Mouse (Mus musculus): ENCODE data around the gene Apold1. TPM values are rescaled to one million over a fixed set of nuclear protein-coding genes. Genes with fewer than 3 reads are reported as not detected.

Gene Apold1
- 2.5 and 2.6 TPM in 2 replicates for polyA plus RNA-seq (2014; fragmentation: Nextera tagmentation; extraction: Ambion mirVana)

DNA sequence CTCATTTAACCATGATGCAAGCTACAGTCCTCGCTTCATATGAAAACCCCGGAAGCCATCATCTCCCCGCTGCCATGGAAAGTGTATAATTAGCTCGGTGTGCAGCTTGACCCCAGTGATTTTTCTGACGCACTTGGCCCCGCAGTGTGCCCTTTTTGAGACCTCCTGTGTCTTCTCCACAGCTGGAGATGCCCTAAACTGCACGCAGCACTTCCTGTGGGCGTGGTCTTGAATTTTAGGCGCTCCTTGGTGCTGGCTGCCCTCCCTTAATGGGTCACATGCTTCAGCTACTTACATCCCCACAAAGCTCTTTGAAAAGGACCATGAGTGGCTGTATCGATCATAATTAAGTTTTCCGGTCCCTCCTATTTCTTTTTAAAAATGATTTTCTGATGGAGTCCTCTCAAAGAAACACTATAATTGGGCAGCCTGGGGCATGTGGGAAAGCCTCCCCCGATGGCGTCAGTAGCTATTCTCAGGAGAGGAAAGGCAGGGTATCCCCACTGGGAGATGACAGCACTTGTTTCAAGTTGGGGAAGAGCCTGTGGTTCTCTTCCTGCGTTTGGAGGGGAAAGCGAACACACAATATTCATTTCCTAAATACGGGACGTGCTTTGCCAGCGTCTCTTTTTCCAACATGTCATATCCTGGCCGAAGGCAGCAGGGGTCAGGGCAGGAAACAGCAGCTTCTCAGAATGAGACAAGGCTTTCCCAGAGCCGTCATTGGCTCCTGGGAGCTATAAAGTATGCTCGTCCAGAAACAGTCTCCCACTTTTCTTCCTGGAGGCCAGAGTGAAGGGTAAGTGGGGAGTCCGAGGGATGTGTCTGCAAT, at the start of gene Apold1:
Apold1 (plus strand) TSS at position 488 of the 832 bp plus-strand sequence.
- DNase-seq (ENCODE audit: low spot score) (peak; percentile 39), ATAC-seq (replicated peaks; ENCODE audit: low FRiP score) (no peak)
- H3K27ac ChIP-seq (ENCODE audit: low read depth, low read length) = peak within 1 kb of the TSS; percentile 54; the same call in 1 of the 2 replicates
- H3K9ac ChIP-seq (ENCODE audit: low read depth, low read length) = peak within 1 kb of the TSS; percentile 3; the same call in 1 of the 2 replicates
- WGBS = 43% methylated on average over 22 of the region's 22 CpGs
- peaks cover 13% of the 10 kb centered on the region for H3K4me1 ChIP-seq (replicated peaks; ENCODE audit: control insufficient read depth, insufficient read depth, low read length)
- peak within 1 kb of the TSS; percentile 49 for H3K4me2 ChIP-seq
- H3K9me3 ChIP-seq (ENCODE audit: control insufficient read depth, low read length) = no peaks in the 10 kb centered on the region
- no peak within 1 kb of the TSS for H3K4me3 ChIP-seq (ENCODE audit: low read depth, low read length)
- no peaks in the 10 kb centered on the region for H3K36me3 ChIP-seq (ENCODE audit: control insufficient read depth, insufficient read depth, low read length)
- no peaks in the 10 kb centered on the region; the same call in 1 of the 2 replicates for H3K27me3 ChIP-seq (replicated peaks; ENCODE audit: control insufficient read depth, insufficient read depth, low read length)

DNA sequence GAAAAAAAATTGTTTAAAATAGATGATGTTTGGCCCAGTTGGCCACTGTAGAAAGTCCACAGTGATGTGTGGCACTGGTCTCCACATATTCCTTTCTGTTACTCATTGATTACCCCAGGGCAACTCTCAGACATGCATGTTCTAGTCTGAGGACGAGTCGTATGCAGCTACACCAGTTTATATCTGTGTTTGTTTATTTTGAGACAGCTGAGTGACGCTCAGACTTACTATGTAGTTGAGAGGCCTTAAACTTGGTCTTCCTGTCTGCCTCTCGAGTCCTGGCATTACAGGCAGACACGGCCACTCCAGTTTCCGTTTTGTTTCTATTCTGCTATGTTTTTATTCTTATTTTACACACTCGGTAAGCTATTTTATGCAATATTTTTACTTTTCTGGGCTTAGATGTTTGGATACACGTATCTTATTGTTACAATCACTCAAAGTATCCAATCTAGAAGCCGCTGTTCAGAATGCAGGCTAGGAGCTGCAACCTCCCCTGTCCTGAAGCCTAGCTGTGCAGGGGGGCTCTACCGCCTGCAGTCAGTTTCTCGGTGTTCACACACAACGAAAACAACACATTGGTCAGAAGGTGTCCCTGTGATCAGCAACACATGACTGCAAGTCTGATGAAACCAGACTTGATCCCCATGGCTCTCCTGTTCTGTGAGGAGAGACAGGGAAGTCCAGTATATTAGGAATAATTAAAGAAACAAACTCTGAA, 48.9 kb upstream of the Apold1 start:
- Histone ChIP-seq H3K4me1 (replicated peaks; ENCODE audit: control insufficient read depth, insufficient read depth, low read length) (peaks cover 14% of the 10 kb centered on the region), H3K27me3 (replicated peaks; ENCODE audit: control insufficient read depth, insufficient read depth, low read length) (no peaks in the 10 kb centered on the region), H3K4me3 (ENCODE audit: low read depth, low read length) (no peak overlapping the region), H3K9ac (ENCODE audit: low read depth, low read length) (no peak overlapping the region), H3K27ac (ENCODE audit: low read depth, low read length) (no peak overlapping the region), H3K9me3 (ENCODE audit: control insufficient read depth, low read length) (no peaks in the 10 kb centered on the region), H3K36me3 (ENCODE audit: control insufficient read depth, insufficient read depth, low read length) (no peaks in the 10 kb centered on the region), H3K4me2 (peak overlapping the region; percentile 7; the same call in 1 of the 2 replicates)
- WGBS = 77% methylated on average over 12 of the region's 12 CpGs
- DNase-seq (ENCODE audit: low spot score) (no peak), ATAC-seq (replicated peaks; ENCODE audit: low FRiP score) (no peak)

DNA sequence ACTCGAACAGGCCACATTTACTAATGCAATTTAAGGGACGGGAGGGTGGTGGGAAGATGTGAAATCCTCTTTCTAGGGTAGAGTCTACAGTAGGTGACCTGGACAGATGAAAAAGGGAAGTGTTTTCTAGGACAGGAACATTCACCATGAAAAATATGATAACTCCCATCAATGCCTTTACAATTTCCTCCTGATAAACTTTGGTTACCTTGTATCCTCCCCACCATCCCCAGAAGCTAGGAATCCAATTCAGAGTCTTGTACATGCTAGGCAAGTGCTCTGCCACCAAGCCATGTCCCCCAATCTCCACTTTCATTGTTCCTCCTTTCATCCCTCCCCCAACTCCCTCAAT, 48.3 kb upstream of the Apold1 start:
- 79% methylated on average over 2 of the region's 2 CpGs for WGBS
- no peak overlapping the region; the same call in 1 of the 2 replicates for H3K4me2 ChIP-seq
- H3K36me3 ChIP-seq (ENCODE audit: control insufficient read depth, insufficient read depth, low read length) = no peaks in the 10 kb centered on the region
- no peaks in the 10 kb centered on the region for H3K9me3 ChIP-seq (ENCODE audit: control insufficient read depth, low read length)
- no peak overlapping the region for H3K27ac ChIP-seq (ENCODE audit: low read depth, low read length)
- DNase-seq (ENCODE audit: low spot score) (no peak), ATAC-seq (replicated peaks; ENCODE audit: low FRiP score) (no peak)
- H3K4me3 ChIP-seq (ENCODE audit: low read depth, low read length) = no peak overlapping the region
- no peak overlapping the region for H3K9ac ChIP-seq (ENCODE audit: low read depth, low read length)
- H3K4me1 ChIP-seq (replicated peaks; ENCODE audit: control insufficient read depth, insufficient read depth, low read length) = peaks cover 14% of the 10 kb centered on the region
- H3K27me3 ChIP-seq (replicated peaks; ENCODE audit: control insufficient read depth, insufficient read depth, low read length) = no peaks in the 10 kb centered on the region

DNA sequence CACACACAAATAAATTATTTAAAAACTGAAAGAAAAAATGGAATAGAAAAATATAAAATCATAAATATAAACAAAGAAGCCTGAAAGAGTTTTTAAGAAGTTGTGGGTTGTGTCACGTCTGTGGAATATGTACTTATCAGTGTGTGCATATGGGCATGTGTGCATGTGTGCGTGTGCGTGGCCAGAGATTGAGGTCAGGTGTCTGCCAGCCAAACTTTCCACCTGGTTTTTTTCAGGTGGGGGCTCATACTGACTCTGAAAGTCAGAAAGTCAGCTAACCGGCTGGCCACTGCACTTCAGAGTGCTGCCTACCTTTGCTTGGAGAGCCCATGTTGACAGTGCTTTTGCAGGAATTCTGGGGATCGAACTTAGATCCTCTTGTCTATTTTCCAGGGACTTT, 47.2 kb upstream of the Apold1 start:
- Histone ChIP-seq H3K36me3 (ENCODE audit: control insufficient read depth, insufficient read depth, low read length) (no peaks in the 10 kb centered on the region), H3K4me1 (replicated peaks; ENCODE audit: control insufficient read depth, insufficient read depth, low read length) (peaks cover 14% of the 10 kb centered on the region), H3K9me3 (ENCODE audit: control insufficient read depth, low read length) (no peaks in the 10 kb centered on the region), H3K27me3 (replicated peaks; ENCODE audit: control insufficient read depth, insufficient read depth, low read length) (no peaks in the 10 kb centered on the region), H3K27ac (ENCODE audit: low read depth, low read length) (no peak overlapping the region), H3K9ac (ENCODE audit: low read depth, low read length) (no peak overlapping the region), H3K4me2 (no peak overlapping the region), H3K4me3 (ENCODE audit: low read depth, low read length) (no peak overlapping the region)
- DNase-seq (ENCODE audit: low spot score) (no peak), ATAC-seq (replicated peaks; ENCODE audit: low FRiP score) (no peak)
- WGBS = 84% methylated on average over 5 of the region's 5 CpGs

DNA sequence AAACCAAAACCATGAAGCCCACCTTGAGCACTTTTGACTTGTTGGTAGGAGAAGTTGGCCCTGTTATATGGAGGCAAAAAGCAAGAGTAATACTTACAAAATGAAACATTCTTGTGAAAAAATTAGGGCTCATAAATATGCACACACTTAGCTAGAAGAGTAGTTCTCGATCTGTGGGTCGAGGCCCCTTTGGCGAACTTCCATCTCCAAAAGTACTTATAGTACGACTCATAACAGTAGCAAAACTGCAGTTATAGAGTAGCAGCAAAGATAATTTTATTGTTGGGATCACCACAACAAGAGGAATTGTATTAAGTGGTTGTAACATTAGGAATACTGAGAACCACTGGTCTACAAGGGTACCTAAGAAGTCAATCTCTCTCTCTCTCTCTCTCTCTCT, 41.7 kb upstream of the Apold1 start:
- DNase-seq (ENCODE audit: low spot score) = no peak
- ATAC-seq (replicated peaks; ENCODE audit: low FRiP score) = no peak
- WGBS = 84% methylated on average over 4 of the region's 4 CpGs
- Histone ChIP-seq H3K4me2 (no peak overlapping the region), H3K4me1 (replicated peaks; ENCODE audit: control insufficient read depth, insufficient read depth, low read length) (no peaks in the 10 kb centered on the region), H3K4me3 (ENCODE audit: low read depth, low read length) (no peak overlapping the region), H3K27ac (ENCODE audit: low read depth, low read length) (no peak overlapping the region), H3K9ac (ENCODE audit: low read depth, low read length) (no peak overlapping the region), H3K9me3 (ENCODE audit: control insufficient read depth, low read length) (no peaks in the 10 kb centered on the region), H3K27me3 (replicated peaks; ENCODE audit: control insufficient read depth, insufficient read depth, low read length) (no peaks in the 10 kb centered on the region), H3K36me3 (ENCODE audit: control insufficient read depth, insufficient read depth, low read length) (peaks cover 6% of the 10 kb centered on the region; the same call in 1 of the 2 replicates)

DNA sequence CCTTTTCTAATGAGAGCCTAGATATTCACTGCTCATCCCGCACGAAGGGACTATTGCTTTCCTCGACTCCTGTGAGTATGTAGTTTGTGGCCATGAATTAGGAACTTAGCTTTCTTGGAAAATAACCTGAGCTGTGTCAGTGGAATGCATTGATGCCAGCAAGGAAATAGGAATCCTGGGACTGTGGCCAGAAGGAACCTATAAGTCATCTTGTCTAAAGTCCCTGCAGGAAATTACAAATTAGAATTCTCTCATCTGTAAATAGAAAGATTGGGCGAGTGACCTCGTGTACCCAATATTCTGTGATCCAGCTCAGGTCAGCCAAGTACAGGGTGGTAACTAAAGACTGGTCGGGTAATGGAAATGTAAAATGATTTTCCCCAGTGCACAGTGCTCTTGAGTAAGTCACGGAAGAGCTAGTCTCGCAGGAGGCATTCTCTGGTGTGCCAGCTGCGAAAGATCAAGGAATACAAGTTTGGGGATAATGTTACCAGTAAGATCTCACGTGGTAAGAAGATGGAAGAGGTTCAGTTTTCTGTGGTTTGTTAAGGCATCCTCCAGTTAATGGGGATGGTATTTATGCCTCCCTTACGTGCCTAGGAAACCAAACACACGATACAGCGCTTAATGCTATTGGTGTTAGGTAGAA, 37.6 kb upstream of the Apold1 start:
- Histone ChIP-seq H3K36me3 (ENCODE audit: control insufficient read depth, insufficient read depth, low read length) (peaks cover 6% of the 10 kb centered on the region; the same call in 1 of the 2 replicates), H3K9ac (ENCODE audit: low read depth, low read length) (no peak overlapping the region), H3K4me3 (ENCODE audit: low read depth, low read length) (no peak overlapping the region), H3K4me2 (no peak overlapping the region), H3K27me3 (replicated peaks; ENCODE audit: control insufficient read depth, insufficient read depth, low read length) (no peaks in the 10 kb centered on the region), H3K4me1 (replicated peaks; ENCODE audit: control insufficient read depth, insufficient read depth, low read length) (peaks cover 4% of the 10 kb centered on the region), H3K27ac (ENCODE audit: low read depth, low read length) (no peak overlapping the region), H3K9me3 (ENCODE audit: control insufficient read depth, low read length) (no peaks in the 10 kb centered on the region)
- DNase-seq (ENCODE audit: low spot score) (no peak), ATAC-seq (replicated peaks; ENCODE audit: low FRiP score) (no peak)
- 87% methylated on average over 13 of the region's 13 CpGs for WGBS

DNA sequence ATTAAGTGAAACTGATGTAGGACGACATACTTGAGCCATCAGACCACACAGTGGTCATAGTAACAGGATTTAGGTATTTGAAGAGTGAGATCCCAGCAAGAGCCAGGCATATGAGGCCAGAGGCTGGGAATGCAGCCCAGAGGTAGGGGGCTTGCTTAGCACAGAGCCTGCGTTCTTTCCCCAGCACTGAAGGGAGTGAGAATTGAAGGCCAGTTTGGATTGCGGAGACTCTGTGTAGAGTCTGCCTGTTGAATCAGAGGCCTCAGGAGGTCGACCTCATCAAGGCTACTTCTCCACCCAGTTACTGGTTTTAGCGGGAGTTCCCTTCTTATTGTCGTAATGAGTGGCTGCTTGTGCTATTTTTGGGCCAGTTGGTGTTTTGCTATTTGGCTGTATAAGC, 35.5 kb upstream of the Apold1 start:
- Histone ChIP-seq H3K9me3 (ENCODE audit: control insufficient read depth, low read length) (no peaks in the 10 kb centered on the region), H3K4me2 (no peak overlapping the region), H3K9ac (ENCODE audit: low read depth, low read length) (no peak overlapping the region), H3K36me3 (ENCODE audit: control insufficient read depth, insufficient read depth, low read length) (peaks cover 6% of the 10 kb centered on the region; the same call in 1 of the 2 replicates), H3K4me1 (replicated peaks; ENCODE audit: control insufficient read depth, insufficient read depth, low read length) (peaks cover 6% of the 10 kb centered on the region), H3K27ac (ENCODE audit: low read depth, low read length) (no peak overlapping the region), H3K27me3 (replicated peaks; ENCODE audit: control insufficient read depth, insufficient read depth, low read length) (no peaks in the 10 kb centered on the region), H3K4me3 (ENCODE audit: low read depth, low read length) (no peak overlapping the region)
- no peak; the same call in 1 of the 2 replicates for ATAC-seq (replicated peaks; ENCODE audit: low FRiP score)
- 78% methylated on average over 6 of the region's 6 CpGs for WGBS
- DNase-seq (ENCODE audit: low spot score) = no peak

DNA sequence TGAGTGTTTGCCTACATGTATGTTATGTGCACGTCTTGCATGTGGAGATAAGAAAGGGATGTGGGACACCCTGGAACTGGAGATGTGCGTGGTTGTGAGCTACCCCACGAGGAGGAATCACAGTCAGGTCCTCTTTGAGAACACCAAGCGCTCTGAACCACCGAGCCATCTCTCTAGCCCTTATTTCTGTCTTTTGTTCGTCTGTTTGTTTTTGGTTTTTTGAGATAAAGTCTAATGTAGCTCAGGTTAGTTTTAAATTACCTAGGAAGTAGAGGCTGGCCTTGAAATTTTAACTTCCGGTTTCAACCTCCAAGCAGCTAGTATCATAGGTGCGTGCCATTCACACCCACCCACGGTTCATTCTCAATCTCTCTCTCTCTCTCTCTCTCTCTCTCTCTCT, 34.7 kb upstream of the Apold1 start:
- Histone ChIP-seq H3K9ac (ENCODE audit: low read depth, low read length) (no peak overlapping the region), H3K4me1 (replicated peaks; ENCODE audit: control insufficient read depth, insufficient read depth, low read length) (peaks cover 11% of the 10 kb centered on the region), H3K27me3 (replicated peaks; ENCODE audit: control insufficient read depth, insufficient read depth, low read length) (no peaks in the 10 kb centered on the region), H3K9me3 (ENCODE audit: control insufficient read depth, low read length) (no peaks in the 10 kb centered on the region), H3K4me2 (no peak overlapping the region), H3K36me3 (ENCODE audit: control insufficient read depth, insufficient read depth, low read length) (peaks cover 3% of the 10 kb centered on the region; the same call in 1 of the 2 replicates), H3K4me3 (ENCODE audit: low read depth, low read length) (no peak overlapping the region), H3K27ac (ENCODE audit: low read depth, low read length) (no peak overlapping the region)
- DNase-seq (ENCODE audit: low spot score) (no peak), ATAC-seq (replicated peaks; ENCODE audit: low FRiP score) (no peak)
- WGBS = 78% methylated on average over 9 of the region's 9 CpGs

Measured in liver, embryonic 11.5 days (tissue).